ENCODE assay signal across 16 mouse cellular contexts in the genomic region with DNA sequence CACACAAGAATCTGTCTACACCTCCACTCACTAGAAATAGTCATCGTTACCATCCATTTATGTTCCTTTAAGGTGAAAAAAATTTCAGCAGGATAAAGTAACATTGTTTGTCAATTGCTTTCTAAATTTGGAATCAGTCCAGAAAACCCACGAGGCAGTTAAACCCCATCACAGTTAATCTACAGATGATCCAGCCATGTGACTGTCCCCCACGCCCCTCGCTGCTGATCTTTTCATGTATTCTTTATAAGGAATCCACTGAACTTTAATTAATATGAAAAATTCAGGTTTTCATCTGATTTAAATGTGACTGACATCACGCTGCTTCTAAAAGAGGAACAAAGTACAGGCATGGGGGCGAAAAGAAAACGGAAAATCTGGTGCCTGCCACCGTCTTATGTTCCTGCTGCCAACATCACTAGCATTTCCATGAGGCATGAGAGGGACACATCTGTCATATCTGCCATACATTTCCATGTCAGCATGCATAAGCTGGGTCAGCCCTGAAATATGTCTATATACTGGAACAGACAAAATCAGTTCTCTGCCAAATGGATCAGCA.
DNase-seq lines count a peak whose midpoint lies in the region; ATAC-seq lines count a peak whose summit lies in the region.
"Had no signal": no experiment of that assay in that cellular context is flagged by ENCODE, and none has a peak within 500 bp of the region (broad histone marks: within the 10 kb centered on the region; RNA-seq: fewer than 3 reads in every experiment).

No protein-coding gene starts in this region.

- peak; percentile 65 for DNase-seq in layer of hippocampus, adult 11-12 months (ENCODE audit: low spot score)
- no peak for DNase-seq in layer of hippocampus, postnatal 25 days (ENCODE audit: extremely low spot score in 1 of 2, low spot score in 1 of 2)
- DNase-seq in frontal cortex, adult 2 months (ENCODE audit: extremely low spot score in 1 of 2, low spot score in 1 of 2) = peak; percentile 74
- DNase-seq in left cerebral cortex, adult 18-20 months (ENCODE audit: low spot score in 2 of 2) = peak; percentile 40 to 47
- DNase-seq in right cerebral cortex, postnatal 14 days = peak; percentile 15
- DNase-seq in adrenal gland, postnatal 25 days = no peak
- DNase-seq in kidney, postnatal 14 days = no peak
- DNase-seq: B cell, adult 2 months; gastrocnemius, postnatal 36 days; heart, postnatal 14 days; kidney, postnatal 4 days; lung, postnatal 4 days; thymus, postnatal 25 days had no signal

- no peak for ATAC-seq in cerebellum, adult (ENCODE audit: insufficient number of reproducible peaks, low FRiP score, low TSS enrichment)
- ATAC-seq: activated CD4-positive, CD25-positive, alpha-beta regulatory T cell, adult 4 months; intestine, embryonic 16.5 days had no signal

Comparison
In these comparisons a context has a peak if more than half of its experiments do, and no peak if none do; other contexts are left out.
1. DNase-seq: peak in layer of hippocampus, adult 11-12 months (single experiment), frontal cortex, adult 2 months (2 of 2), left cerebral cortex, adult 18-20 months (2 of 2) and right cerebral cortex, postnatal 14 days (single experiment); none in layer of hippocampus, postnatal 25 days (0 of 2), adrenal gland, postnatal 25 days (single experiment) and kidney, postnatal 14 days (single experiment).